Mouse (Mus musculus) intestine, embryonic 16.5 days (tissue): ENCODE results near the gene Farsa. TPM values are rescaled to one million over a fixed set of nuclear protein-coding genes. Genes with fewer than 3 reads are reported as not detected.
"Not testable (repeated sequence)": the region's sequence is repeated elsewhere in the genome, so short reads cannot be mapped to it uniquely, and the experiment has no call there.

ENCODE experiments used
- ATAC-seq: fragments of 200-750 bp; cut with Nextera tagmentation; 2 replicates; pipeline ENCODE4 v1.8.0; 2017; ENCODE audit warnings: moderate TSS enrichment, moderate library complexity
- H3K27ac ChIP-seq: fragments of 300-500 bp; sonication (generic); 2 replicates; pipeline ENCODE4 v1.5.1; 2014; ENCODE audit warnings: mild to moderate bottlenecking, low read length
- H3K27me3 ChIP-seq: fragments of 300-500 bp; sonication (generic); replicated peaks from 2 replicates; pipeline ENCODE4 v1.6.1; 2014; ENCODE audit warnings: low read length, control low read depth, mixed read lengths; ENCODE audit not compliant: control insufficient read depth, insufficient read depth
- H3K36me3 ChIP-seq: fragments of 300-500 bp; sonication (generic); 2 replicates; pipeline ENCODE4 v1.6.1; 2014; ENCODE audit warnings: low read length, control low read depth; ENCODE audit not compliant: control insufficient read depth, insufficient read depth
- H3K4me1 ChIP-seq: fragments of 300-500 bp; sonication (generic); 2 replicates; pipeline ENCODE4 v1.6.1; 2014; ENCODE audit warnings: low read length, control low read depth, mixed read lengths; ENCODE audit not compliant: control insufficient read depth, insufficient read depth
- H3K4me2 ChIP-seq: fragments of 300-500 bp; sonication (generic); 2 replicates; pipeline ENCODE4 v1.6.1; 2014; ENCODE audit warnings: low read depth, low read length, control low read depth
- H3K4me3 ChIP-seq: fragments of 300-500 bp; sonication (generic); 2 replicates; pipeline ENCODE4 v1.5.1; 2014; ENCODE audit warnings: mild to moderate bottlenecking, low read length
- H3K9ac ChIP-seq: fragments of 300-500 bp; sonication (generic); 2 replicates; pipeline ENCODE4 v1.6.1; 2014; ENCODE audit warnings: low read depth, low read length
- H3K9me3 ChIP-seq: fragments of 300-500 bp; sonication (generic); 2 replicates; pipeline ENCODE4 v1.6.1; 2016; ENCODE audit warnings: low read length, control low read depth; ENCODE audit not compliant: control insufficient read depth
- WGBS: fragments of 180-500 bp; shearing (Covaris S2); extraction: QIAGEN DNeasy Blood & Tissue Kit; methylation state at CpG from one replicate; pipeline ENCODE4 v1.1.7; 2014; 5-methylcytosine and 5-hydroxymethylcytosine counted together
- polyA plus RNA-seq: library from polyadenylated mRNA; unstranded; fragments of >200 nt; fragmentation: Nextera tagmentation; extraction: Ambion mirVana; gene quantifications from 2 replicates; pipeline ENCODE4 v1.2.1, GENCODE M21; 2015

The Farsa gene
- polyA plus RNA-seq, 1 experiment from 2014 or later: 91.7 TPM

DNA sequence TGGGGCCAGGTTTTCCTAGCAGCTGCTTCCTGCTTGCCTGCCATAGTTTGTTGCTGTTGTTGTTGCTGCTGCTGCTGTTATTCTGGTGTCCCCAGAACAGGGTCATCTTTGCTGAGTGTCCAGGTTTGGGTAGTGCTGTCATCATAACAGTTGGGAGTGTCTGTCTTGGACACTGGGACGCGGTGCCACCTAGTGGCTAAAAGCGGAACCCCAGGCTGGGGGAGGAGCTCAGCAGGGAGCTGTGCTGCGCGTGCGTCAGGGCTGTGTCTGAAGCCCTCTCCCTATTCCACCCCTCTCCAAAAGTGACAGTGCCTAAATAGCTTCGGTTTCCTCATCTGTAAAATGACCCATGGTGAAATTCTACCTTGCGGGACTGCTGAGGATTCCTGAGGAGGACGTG is 41.2 kb upstream of the Farsa start:
- Histone ChIP-seq H3K27me3 (peaks cover 14% of the 10 kb centered on the region), H3K9me3 (no peaks in the 10 kb centered on the region), H3K27ac (no peak overlapping the region), H3K36me3 (no peaks in the 10 kb centered on the region), H3K4me1 (peaks cover 10% of the 10 kb centered on the region; the same call in 1 of the 2 replicates), H3K4me3 (no peak overlapping the region), H3K9ac (no peak overlapping the region), H3K4me2 (no peak overlapping the region)
- 12% methylated on average over 9 of the region's 9 CpGs for WGBS
- ATAC-seq: peak; percentile 82

GRCm38 (mm10) chr8:84816117-84816516 is 40.7 kb upstream of the Farsa start:
- H3K27ac ChIP-seq: no peak overlapping the region
- H3K4me1 ChIP-seq: peaks cover 4% of the 10 kb centered on the region; the same call in 1 of the 2 replicates
- no peak overlapping the region for H3K4me3 ChIP-seq
- WGBS: 78% methylated on average over 17 of the region's 17 CpGs
- no peaks in the 10 kb centered on the region for H3K9me3 ChIP-seq
- ATAC-seq: no peak
- no peaks in the 10 kb centered on the region for H3K36me3 ChIP-seq
- H3K27me3 ChIP-seq: peaks cover 12% of the 10 kb centered on the region
- no peak overlapping the region for H3K9ac ChIP-seq
- no peak overlapping the region for H3K4me2 ChIP-seq

GRCm38 (mm10) chr8:84822723-84823122 is 34.1 kb upstream of the Farsa start, which contains the start of gene Dand5:
Dand5 (minus strand) TSS chr8:84822823.
- Histone ChIP-seq H3K9me3 (no peaks in the 10 kb centered on the region), H3K4me2 (peak within 1 kb of the TSS; percentile 42), H3K4me1 (peaks cover 10% of the 10 kb centered on the region), H3K27me3 (no peaks in the 10 kb centered on the region), H3K4me3 (no peak within 1 kb of the TSS), H3K27ac (no peak within 1 kb of the TSS), H3K36me3 (no peaks in the 10 kb centered on the region), H3K9ac (peak within 1 kb of the TSS; percentile 29; the same call in 1 of the 2 replicates)
- WGBS: 40% methylated on average over 3 of the region's 3 CpGs
- ATAC-seq: peak; percentile 32

DNA sequence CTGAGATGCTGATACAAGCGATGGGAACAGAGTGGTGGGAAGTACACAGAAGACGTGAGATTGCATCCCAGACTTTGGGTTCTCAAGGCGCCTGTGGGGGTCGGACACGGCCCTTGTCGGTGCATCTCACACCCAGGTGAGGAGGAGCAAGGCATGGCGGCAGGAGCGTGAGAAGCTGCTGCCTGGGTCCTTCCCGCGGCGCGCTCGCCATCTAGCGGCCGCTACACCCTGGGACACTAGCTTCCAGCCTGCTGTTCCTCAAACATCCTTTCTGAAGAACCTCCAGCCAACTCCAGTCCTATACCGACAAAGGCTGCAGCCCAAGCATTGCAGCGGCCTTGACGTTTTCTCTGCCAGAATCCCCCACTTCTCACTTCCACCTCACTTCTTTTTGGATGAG is 33.1 kb upstream of the Farsa start:
- 2% methylated on average over 18 of the region's 18 CpGs for WGBS
- Histone ChIP-seq H3K9ac (no peak overlapping the region), H3K36me3 (no peaks in the 10 kb centered on the region), H3K4me1 (peaks cover 10% of the 10 kb centered on the region), H3K27me3 (no peaks in the 10 kb centered on the region), H3K4me2 (peak overlapping the region; percentile 42), H3K27ac (no peak overlapping the region), H3K9me3 (no peaks in the 10 kb centered on the region), H3K4me3 (no peak overlapping the region)
- ATAC-seq: peak; percentile 77

GRCm38 (mm10) chr8:84825636-84826035 is 31.2 kb upstream of the Farsa start:
- Histone ChIP-seq H3K9ac (no peak overlapping the region), H3K9me3 (no peaks in the 10 kb centered on the region), H3K4me2 (no peak overlapping the region), H3K27ac (no peak overlapping the region), H3K27me3 (no peaks in the 10 kb centered on the region), H3K4me3 (no peak overlapping the region), H3K4me1 (peaks cover 10% of the 10 kb centered on the region), H3K36me3 (no peaks in the 10 kb centered on the region)
- no peak for ATAC-seq
- 56% methylated on average over 4 of the region's 4 CpGs for WGBS

DNA sequence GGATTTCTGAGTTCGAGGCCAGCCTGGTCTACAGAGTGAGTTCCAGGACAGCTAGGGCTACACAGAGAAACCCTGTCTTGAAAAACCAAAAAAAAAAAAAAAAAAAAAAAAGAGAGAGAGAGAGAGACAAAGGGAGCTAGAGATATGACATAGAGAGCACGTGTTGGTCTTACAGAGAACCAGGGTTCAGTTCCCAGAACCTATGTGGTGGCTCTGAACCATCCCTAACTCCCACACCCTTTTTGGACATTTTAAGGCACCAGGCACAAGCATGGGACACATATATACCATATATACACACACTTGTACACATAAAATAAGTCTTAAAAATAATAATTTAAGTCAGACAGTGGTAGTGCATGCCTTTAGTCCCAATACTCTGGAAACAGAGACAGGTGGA is 30.3 kb upstream of the Farsa start:
- H3K36me3 ChIP-seq, H3K27ac ChIP-seq, H3K27me3 ChIP-seq, H3K9ac ChIP-seq, H3K4me3 ChIP-seq, ATAC-seq, H3K9me3 ChIP-seq, H3K4me2 ChIP-seq: not testable (repeated sequence)
- WGBS: 91% methylated on average over 2 of the region's 2 CpGs
- H3K4me1 ChIP-seq: peaks cover 10% of the 10 kb centered on the region

GRCm38 (mm10) chr8:84831490-84831889 is 25.3 kb upstream of the Farsa start, which contains the start of gene Gadd45gip1:
Gadd45gip1 (plus strand) TSS chr8:84831522.
- Histone ChIP-seq H3K4me1 (peaks cover 21% of the 10 kb centered on the region), H3K4me2 (peak within 1 kb of the TSS; percentile 53), H3K4me3 (peak within 1 kb of the TSS; percentile 93), H3K36me3 (peaks cover 8% of the 10 kb centered on the region; the same call in 1 of the 2 replicates), H3K27me3 (no peaks in the 10 kb centered on the region), H3K9me3 (no peaks in the 10 kb centered on the region), H3K27ac (peak within 1 kb of the TSS; percentile 94), H3K9ac (peak within 1 kb of the TSS; percentile 100)
- 0 out of 2 replicates have a peak, but pooled peaks have one; percentile 6 for ATAC-seq
- WGBS: 75% methylated on average over 11 of the region's 11 CpGs

DNA sequence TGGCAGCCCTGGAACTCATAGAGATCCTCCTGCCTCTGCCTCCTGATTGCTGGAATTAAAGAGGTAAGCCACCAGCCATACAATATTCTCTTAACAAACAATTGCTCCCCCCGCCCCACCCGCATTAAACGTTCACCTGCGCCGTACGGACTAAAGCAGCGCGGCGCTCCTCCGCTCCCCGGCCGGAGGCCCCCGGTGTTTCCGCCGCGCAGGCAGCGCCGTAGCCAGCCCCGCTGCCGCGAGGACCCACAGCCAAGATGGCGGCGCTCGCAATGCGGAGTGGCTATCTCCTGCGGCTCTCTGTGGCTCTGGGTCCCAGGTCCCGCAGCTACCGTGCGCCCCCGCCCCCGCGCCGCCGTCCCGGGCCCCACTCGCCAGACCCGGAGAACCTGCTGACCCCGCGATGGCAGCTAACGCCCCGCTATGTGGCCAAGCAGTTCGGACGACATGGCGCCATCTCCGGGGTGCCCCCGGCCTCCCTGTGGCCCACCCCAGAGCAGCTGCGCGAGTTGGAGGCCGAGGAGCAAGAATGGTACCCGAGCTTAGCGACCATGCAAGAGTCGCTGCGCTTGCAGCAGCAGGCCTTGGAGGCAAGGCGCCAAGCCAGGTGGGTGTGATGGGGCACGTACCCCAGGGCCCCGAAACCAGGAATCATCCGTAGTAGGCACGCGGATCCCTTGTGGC is 24.6 kb upstream of the Farsa start:
- peak; percentile 85 for ATAC-seq
- H3K36me3 ChIP-seq: peaks cover 9% of the 10 kb centered on the region; the same call in 1 of the 2 replicates
- H3K4me3 ChIP-seq: peak overlapping the region; percentile 93
- H3K27me3 ChIP-seq: no peaks in the 10 kb centered on the region
- WGBS: under 1% methylated on average over 59 of the region's 59 CpGs
- H3K9me3 ChIP-seq: no peaks in the 10 kb centered on the region
- H3K4me1 ChIP-seq: peaks cover 21% of the 10 kb centered on the region
- H3K4me2 ChIP-seq: peak overlapping the region; percentile 53
- H3K9ac ChIP-seq: peak overlapping the region; percentile 100
- peak overlapping the region; percentile 94 for H3K27ac ChIP-seq

GRCm38 (mm10) chr8:84832759-84833742 is 23.7 kb upstream of the Farsa start:
- Histone ChIP-seq H3K9me3 (no peaks in the 10 kb centered on the region), H3K27me3 (no peaks in the 10 kb centered on the region), H3K9ac (peak overlapping the region; percentile 100), H3K4me3 (peak overlapping the region; percentile 93), H3K36me3 (peaks cover 16% of the 10 kb centered on the region; the same call in 1 of the 2 replicates), H3K4me2 (peak overlapping the region; percentile 53), H3K4me1 (peaks cover 21% of the 10 kb centered on the region), H3K27ac (peak overlapping the region; percentile 94; the same call in 1 of the 2 replicates)
- no peak for ATAC-seq
- WGBS: 53% methylated on average over 10 of the region's 10 CpGs
